Mouse (Mus musculus) embryonic facial prominence, embryonic 13.5 days (tissue): ENCODE results near the gene Col10a1. TPM values are rescaled to one million over a fixed set of nuclear protein-coding genes. Genes with fewer than 3 reads are reported as not detected.
A peak's percentile ranks its signal among the peaks of the same experiment; 100 is the strongest.

Experiments
- ATAC-seq: fragments of 200-750 bp; cut with Nextera tagmentation; 2 replicates; pipeline ENCODE4 v1.8.0; 2017; ENCODE audit warnings: low read depth; ENCODE audit not compliant: insufficient number of reproducible peaks, insufficient read depth, low FRiP score, low TSS enrichment
- H3K27ac ChIP-seq: fragments of 300-500 bp; sonication (generic); 2 replicates; pipeline ENCODE4 v1.5.1; 2015; ENCODE audit warnings: moderate library complexity, mild to moderate bottlenecking, inconsistent platforms
- H3K27me3 ChIP-seq: fragments of 300-500 bp; sonication (generic); 2 replicates; pipeline ENCODE4 v1.6.1; 2015; ENCODE audit warnings: mild to moderate bottlenecking, inconsistent platforms
- H3K36me3 ChIP-seq: fragments of 300-500 bp; sonication (generic); 2 replicates; pipeline ENCODE4 v1.6.1; 2015; ENCODE audit warnings: mild to moderate bottlenecking, inconsistent platforms
- H3K4me1 ChIP-seq: fragments of 300-500 bp; sonication (generic); 2 replicates; pipeline ENCODE4 v1.6.1; 2015; ENCODE audit warnings: inconsistent platforms
- H3K4me2 ChIP-seq: fragments of 300-500 bp; sonication (generic); 2 replicates; pipeline ENCODE4 v1.6.1; 2015; ENCODE audit warnings: moderate library complexity, mild to moderate bottlenecking, inconsistent platforms
- H3K4me3 ChIP-seq: fragments of 300-500 bp; sonication (generic); 2 replicates; pipeline ENCODE4 v1.5.1; 2015; ENCODE audit warnings: mild to moderate bottlenecking, inconsistent platforms
- H3K9ac ChIP-seq: fragments of 300-500 bp; sonication (generic); 2 replicates; pipeline ENCODE4 v1.6.1; 2015; ENCODE audit warnings: mild to moderate bottlenecking, inconsistent platforms
- H3K9me3 ChIP-seq: fragments of 300-500 bp; sonication (generic); 2 replicates; pipeline ENCODE4 v1.6.1; 2016; ENCODE audit warnings: inconsistent platforms
- WGBS: fragments of 180-500 bp; shearing (Covaris S2); methylation state at CpG from one replicate; pipeline ENCODE4 v1.1.7; 2015; ENCODE audit warnings: mixed read lengths; 5-methylcytosine and 5-hydroxymethylcytosine counted together
- polyA plus RNA-seq: library from polyadenylated mRNA; unstranded; fragments of >200 nt; fragmentation: Nextera tagmentation; extraction: Ambion mirVana; gene quantifications from 2 replicates; pipeline ENCODE4 v1.2.1, GENCODE M21; 2015

Gene Col10a1
- 0.26 and 0.42 TPM in 2 replicates for polyA plus RNA-seq

- Histone ChIP-seq H3K27me3 (no peaks in the 10 kb centered on the region), H3K4me1 (no peaks in the 10 kb centered on the region), H3K27ac (no peak within 1 kb of the TSS), H3K36me3 (0 out of 2 replicates have a peak, but pooled peaks cover 11% of the 10 kb centered on the region), H3K9ac (no peak within 1 kb of the TSS), H3K4me2 (no peak within 1 kb of the TSS), H3K4me3 (no peak within 1 kb of the TSS), H3K9me3 (no peaks in the 10 kb centered on the region)
- ATAC-seq = no peak
- WGBS = 65% methylated on average over 8 of the region's 8 CpGs
Observed at GRCm38 (mm10) chr10:34389681-34390080, at the start of gene Col10a1. Gene Col10a1 (plus strand): TSS chr10:34389981.

- Histone ChIP-seq H3K27ac (no peak overlapping the region), H3K27me3 (no peaks in the 10 kb centered on the region), H3K36me3 (no peaks in the 10 kb centered on the region), H3K4me1 (no peaks in the 10 kb centered on the region), H3K9ac (no peak overlapping the region), H3K4me3 (no peak overlapping the region), H3K9me3 (no peaks in the 10 kb centered on the region), H3K4me2 (no peak overlapping the region)
- no peak for ATAC-seq
- 52% methylated on average over 6 of the region's 6 CpGs for WGBS
Observed at GRCm38 (mm10) chr10:34341014-34341413, 48.8 kb upstream of the Col10a1 start.

GRCm38 (mm10) chr10:34341886-34342285, 47.9 kb upstream of the Col10a1 start:
- no peak overlapping the region for H3K9ac ChIP-seq
- 76% methylated on average over 1 of the region's 1 CpGs for WGBS

GRCm38 (mm10) chr10:34352166-34352565, 37.6 kb upstream of the Col10a1 start:
- Histone ChIP-seq H3K4me1 (no peaks in the 10 kb centered on the region), H3K27me3 (no peaks in the 10 kb centered on the region), H3K9me3 (no peaks in the 10 kb centered on the region), H3K36me3 (no peaks in the 10 kb centered on the region), H3K9ac (no peak overlapping the region), H3K4me2 (no peak overlapping the region), H3K4me3 (no peak overlapping the region), H3K27ac (no peak overlapping the region)
- WGBS = 64% methylated on average over 4 of the region's 4 CpGs
- ATAC-seq = no peak

More at GRCm38 (mm10) chr10:34341886-34342285, 47.9 kb upstream of the Col10a1 start:
- Histone ChIP-seq H3K4me3 (no peak overlapping the region), H3K36me3 (no peaks in the 10 kb centered on the region), H3K27me3 (no peaks in the 10 kb centered on the region), H3K9me3 (no peaks in the 10 kb centered on the region), H3K27ac (no peak overlapping the region), H3K4me1 (no peaks in the 10 kb centered on the region), H3K4me2 (no peak overlapping the region)
- ATAC-seq = no peak

GRCm38 (mm10) chr10:34358263-34358662, 31.5 kb upstream of the Col10a1 start:
- ATAC-seq = no peak
- no peak overlapping the region for H3K27ac ChIP-seq
- no peaks in the 10 kb centered on the region for H3K27me3 ChIP-seq
- no peak overlapping the region for H3K4me2 ChIP-seq
- 75% methylated on average over 3 of the region's 3 CpGs for WGBS
- H3K4me3 ChIP-seq = no peak overlapping the region
- H3K4me1 ChIP-seq = no peaks in the 10 kb centered on the region
- no peaks in the 10 kb centered on the region for H3K9me3 ChIP-seq
- H3K36me3 ChIP-seq = no peaks in the 10 kb centered on the region
- no peak overlapping the region for H3K9ac ChIP-seq

GRCm38 (mm10) chr10:34363756-34364155, 26.0 kb upstream of the Col10a1 start:
- no peaks in the 10 kb centered on the region for H3K9me3 ChIP-seq
- no peak overlapping the region for H3K27ac ChIP-seq
- no peak overlapping the region for H3K4me3 ChIP-seq
- no peaks in the 10 kb centered on the region for H3K27me3 ChIP-seq
- ATAC-seq = no peak
- H3K36me3 ChIP-seq = no peaks in the 10 kb centered on the region
- H3K4me2 ChIP-seq = no peak overlapping the region
- no peak overlapping the region for H3K9ac ChIP-seq
- no peaks in the 10 kb centered on the region for H3K4me1 ChIP-seq

GRCm38 (mm10) chr10:34368138-34368537, 21.6 kb upstream of the Col10a1 start:
- Histone ChIP-seq H3K27me3 (no peaks in the 10 kb centered on the region), H3K4me2 (no peak overlapping the region), H3K9me3 (no peaks in the 10 kb centered on the region), H3K4me1 (no peaks in the 10 kb centered on the region), H3K27ac (no peak overlapping the region), H3K36me3 (no peaks in the 10 kb centered on the region), H3K4me3 (no peak overlapping the region), H3K9ac (no peak overlapping the region)
- WGBS = 64% methylated on average over 5 of the region's 5 CpGs
- ATAC-seq = no peak

GRCm38 (mm10) chr10:34373332-34373731, 16.4 kb upstream of the Col10a1 start:
- no peaks in the 10 kb centered on the region for H3K9me3 ChIP-seq
- H3K4me2 ChIP-seq = no peak overlapping the region
- H3K4me1 ChIP-seq = no peaks in the 10 kb centered on the region
- H3K27me3 ChIP-seq = no peaks in the 10 kb centered on the region
- ATAC-seq = no peak
- H3K4me3 ChIP-seq = no peak overlapping the region
- H3K9ac ChIP-seq = no peak overlapping the region
- WGBS = 83% methylated on average over 7 of the region's 7 CpGs
- H3K36me3 ChIP-seq = no peaks in the 10 kb centered on the region
- no peak overlapping the region for H3K27ac ChIP-seq

- no peak overlapping the region for H3K27ac ChIP-seq
- 84% methylated on average over 5 of the region's 5 CpGs for WGBS
- H3K4me1 ChIP-seq = no peaks in the 10 kb centered on the region
- no peak overlapping the region for H3K9ac ChIP-seq
- no peak overlapping the region for H3K4me2 ChIP-seq
- no peak overlapping the region for H3K4me3 ChIP-seq
- no peaks in the 10 kb centered on the region for H3K27me3 ChIP-seq
- H3K9me3 ChIP-seq = no peaks in the 10 kb centered on the region
- 0 out of 2 replicates have a peak, but pooled peaks cover 4% of the 10 kb centered on the region for H3K36me3 ChIP-seq
- no peak for ATAC-seq
Observed at GRCm38 (mm10) chr10:34385636-34386035, 4.1 kb upstream of the Col10a1 start.

- no peak for ATAC-seq
- no peak overlapping the region for H3K4me2 ChIP-seq
- no peaks in the 10 kb centered on the region for H3K4me1 ChIP-seq
- H3K27me3 ChIP-seq = no peaks in the 10 kb centered on the region
- peaks cover 32% of the 10 kb centered on the region for H3K36me3 ChIP-seq
- no peaks in the 10 kb centered on the region for H3K9me3 ChIP-seq
- no peak overlapping the region for H3K9ac ChIP-seq
- WGBS = 89% methylated on average over 4 of the region's 4 CpGs
- no peak overlapping the region for H3K27ac ChIP-seq
- H3K4me3 ChIP-seq = no peak overlapping the region
Observed at GRCm38 (mm10) chr10:34396959-34397358, 7.2 kb downstream of the Col10a1 start.

GRCm38 (mm10) chr10:34399267-34399666, 9.5 kb downstream of the Col10a1 start:
- Histone ChIP-seq H3K36me3 (peaks cover 48% of the 10 kb centered on the region), H3K9me3 (no peaks in the 10 kb centered on the region), H3K27ac (no peak overlapping the region), H3K4me3 (no peak overlapping the region), H3K9ac (no peak overlapping the region), H3K4me2 (no peak overlapping the region), H3K27me3 (no peaks in the 10 kb centered on the region), H3K4me1 (no peaks in the 10 kb centered on the region)
- ATAC-seq = no peak

- WGBS = under 1% methylated on average over 49 of the region's 49 CpGs
- Histone ChIP-seq H3K36me3 (no peaks in the 10 kb centered on the region), H3K27ac (peak within 1 kb of the TSS; percentile 83), H3K4me2 (peak within 1 kb of the TSS; percentile 65), H3K4me1 (peaks cover 19% of the 10 kb centered on the region), H3K4me3 (peak within 1 kb of the TSS; percentile 80), H3K27me3 (no peaks in the 10 kb centered on the region), H3K9me3 (no peaks in the 10 kb centered on the region), H3K9ac (peak within 1 kb of the TSS; percentile 90)
- peak; percentile 97 for ATAC-seq
Observed at GRCm38 (mm10) chr10:34418204-34418756, 28.5 kb downstream of the Col10a1 start, which contains the start of gene Nt5dc1. Gene Nt5dc1 (minus strand): TSS chr10:34418552.
